Comparison of ENCODE assay signal across 15 mouse cellular contexts in the genomic region with DNA sequence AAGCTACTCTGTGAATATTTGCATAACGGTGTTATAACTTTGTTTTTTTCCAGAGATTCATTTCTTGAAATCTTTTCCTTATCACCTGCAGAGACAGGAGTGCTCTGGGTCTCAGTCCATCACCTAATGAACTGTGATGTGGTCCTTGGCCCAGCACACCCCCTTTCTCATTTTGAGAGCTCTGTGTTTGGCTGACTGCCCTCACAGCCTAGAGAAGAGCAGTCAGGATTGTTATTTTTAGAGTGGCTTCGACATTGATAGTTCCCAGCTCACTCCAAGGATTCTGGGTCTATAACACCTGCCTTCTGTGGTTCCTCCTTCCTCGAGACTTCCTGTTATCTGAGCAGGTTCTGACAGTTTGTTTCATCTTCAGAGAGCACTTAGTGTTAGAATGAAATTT.
DNase-seq lines count a peak whose midpoint lies in the region; ATAC-seq and TF ChIP-seq lines count a peak whose summit lies in the region.
"Had no signal": no experiment of that assay in that cellular context is flagged by ENCODE, and none has a peak within 500 bp of the region (broad histone marks: within the 10 kb centered on the region; RNA-seq: fewer than 3 reads in every experiment).

No protein-coding gene starts in this region.

- no peaks in the 10 kb centered on the region for H3K27me3 ChIP-seq in forebrain, embryonic 13.5 days
- H3K27me3 ChIP-seq in forebrain, postnatal 0 days (ENCODE audit: insufficient read depth, low read length) = no peaks in the 10 kb centered on the region
- no peaks in the 10 kb centered on the region for H3K27me3 ChIP-seq in heart, embryonic 16.5 days (ENCODE audit: control insufficient read depth, insufficient read depth, low read length)
- H3K27me3 ChIP-seq: kidney, embryonic 15.5 days; limb, embryonic 12.5 days; megakaryocyte, embryonic 14.5 days had no signal

- no peak overlapping the region for H3K4me3 ChIP-seq in forebrain, embryonic 13.5 days
- no peak overlapping the region for H3K4me3 ChIP-seq in forebrain, postnatal 0 days (ENCODE audit: low read depth, low read length)
- H3K4me3 ChIP-seq in layer of hippocampus, adult 2 months = no peak overlapping the region
- H3K4me3 ChIP-seq in heart, embryonic 16.5 days (ENCODE audit: low read length) = no peak overlapping the region
- H3K4me3 ChIP-seq: embryonic facial prominence, embryonic 10.5 days; kidney, embryonic 15.5 days; limb, embryonic 12.5 days; megakaryocyte, embryonic 14.5 days had no signal

- 0 out of 2 replicates have a peak overlapping the region, but pooled peaks have one; percentile 12 for H3K4me2 ChIP-seq in forebrain, embryonic 13.5 days
- H3K4me2 ChIP-seq in forebrain, postnatal 0 days (ENCODE audit: low read depth) = no peak overlapping the region
- H3K4me2 ChIP-seq in heart, embryonic 16.5 days (ENCODE audit: low read depth, low read length) = no peak overlapping the region
- H3K4me2 ChIP-seq: kidney, embryonic 15.5 days; limb, embryonic 12.5 days had no signal

- no peak for TF ChIP-seq POLR2A in brain, embryonic 14.5 days (IDR thresholded peaks at IDR 0.05; ENCODE audit: borderline replicate concordance, extremely low read depth, insufficient read depth, insufficient read length, poor library complexity, severe bottlenecking)

- DNase-seq in forebrain, postnatal 0 days = no peak
- no peak for DNase-seq in layer of hippocampus, adult 2 months (ENCODE audit: low spot score in 2 of 2)
- DNase-seq in layer of hippocampus, postnatal 10 days (ENCODE audit: low spot score in 2 of 2) = no peak
- DNase-seq in brain, embryonic 14.5 days (ENCODE audit: low read depth) = peak; percentile 49
- DNase-seq in adrenal gland, postnatal 25 days = no peak
- DNase-seq in spleen, postnatal 14 days (ENCODE audit: low spot score in 2 of 2) = no peak
- DNase-seq: liver, postnatal 0 days; right cerebral cortex, postnatal 25 days had no signal

- no peaks in the 10 kb centered on the region for H3K36me3 ChIP-seq in forebrain, embryonic 13.5 days (ENCODE audit: poor library complexity, severe bottlenecking)
- H3K36me3 ChIP-seq in forebrain, postnatal 0 days (ENCODE audit: insufficient read depth) = peaks cover 3% of the 10 kb centered on the region; the same call in 1 of the 2 replicates
- H3K36me3 ChIP-seq in heart, embryonic 16.5 days (ENCODE audit: control insufficient read depth, insufficient read depth) = no peaks in the 10 kb centered on the region
- H3K36me3 ChIP-seq: embryonic facial prominence, embryonic 10.5 days; kidney, embryonic 15.5 days had no signal

- no peak overlapping the region for H3K27ac ChIP-seq in forebrain, embryonic 13.5 days
- no peak overlapping the region for H3K27ac ChIP-seq in forebrain, postnatal 0 days (ENCODE audit: low read depth, low read length)
- peak overlapping the region; percentile 49; the same call in 1 of the 2 replicates for H3K27ac ChIP-seq in layer of hippocampus, adult 2 months
- H3K27ac ChIP-seq in heart, embryonic 16.5 days (ENCODE audit: low read length) = peak overlapping the region; percentile 86
- H3K27ac ChIP-seq: kidney, embryonic 15.5 days; limb, embryonic 12.5 days had no signal

- H3K4me1 ChIP-seq in forebrain, embryonic 13.5 days = peaks cover 78% of the 10 kb centered on the region
- peaks cover 16% of the 10 kb centered on the region for H3K4me1 ChIP-seq in forebrain, postnatal 0 days (ENCODE audit: insufficient read depth)
- peaks cover 52% of the 10 kb centered on the region for H3K4me1 ChIP-seq in heart, embryonic 16.5 days (ENCODE audit: control insufficient read depth, insufficient read depth, low read length)

- no peak for ATAC-seq in forebrain, embryonic 13.5 days
- no peak for ATAC-seq in forebrain, postnatal 0 days
- ATAC-seq in heart, embryonic 16.5 days (replicated peaks; ENCODE audit: extremely low read depth, insufficient read depth, low FRiP score) = peak; percentile 62; the same call in 1 of the 2 replicates
- ATAC-seq: CD4-positive, CD25-positive, alpha-beta regulatory T cell, adult 4 months had no signal

- H3K9me3 ChIP-seq in forebrain, embryonic 13.5 days (replicated peaks) = no peaks in the 10 kb centered on the region
- no peaks in the 10 kb centered on the region for H3K9me3 ChIP-seq in forebrain, postnatal 0 days (ENCODE audit: low read length)
- no peaks in the 10 kb centered on the region for H3K9me3 ChIP-seq in heart, embryonic 16.5 days (replicated peaks; ENCODE audit: control insufficient read depth, low read length)
- H3K9me3 ChIP-seq: embryonic facial prominence, embryonic 10.5 days; kidney, embryonic 15.5 days; limb, embryonic 12.5 days; megakaryocyte, embryonic 14.5 days had no signal

- no peak for TF ChIP-seq CTCF in forebrain, postnatal 0 days (IDR thresholded peaks at IDR 0.05; ENCODE audit: low read depth)
- no peak for TF ChIP-seq CTCF in layer of hippocampus, adult 2 months (conservative IDR thresholded peaks at IDR 0.05)
- no peak for TF ChIP-seq CTCF in brain, embryonic 14.5 days (IDR thresholded peaks at IDR 0.05; ENCODE audit: borderline replicate concordance, extremely low read depth, insufficient read depth, insufficient read length)

- WGBS in forebrain, embryonic 13.5 days = 37% methylated on average over 3 of the region's 3 CpGs
- WGBS in forebrain, postnatal 0 days = 15% methylated on average over 3 of the region's 3 CpGs
- WGBS in heart, embryonic 16.5 days = 13% methylated on average over 3 of the region's 3 CpGs

- H3K9ac ChIP-seq in forebrain, embryonic 13.5 days = no peak overlapping the region
- H3K9ac ChIP-seq in forebrain, postnatal 0 days = no peak overlapping the region
- no peak overlapping the region for H3K9ac ChIP-seq in heart, embryonic 16.5 days (ENCODE audit: low read length)
- H3K9ac ChIP-seq: kidney, embryonic 15.5 days; limb, embryonic 12.5 days; liver, postnatal 0 days had no signal

Comparison
In these comparisons a context has a peak if more than half of its experiments do, and no peak if none do; other contexts are left out.
1. H3K27ac ChIP-seq: peak in layer of hippocampus, adult 2 months (single experiment) and heart, embryonic 16.5 days (single experiment); none in forebrain, embryonic 13.5 days (single experiment) and forebrain, postnatal 0 days (single experiment).